Mouse (Mus musculus) 416B (cell line): ENCODE measurements around the gene Cbx4.

Source experiments
- DNase-seq: peaks from one replicate; pipeline ENCODE4 v3.0.0; 2011; ENCODE audit warnings: low read depth

Cbx4 gene

DNA sequence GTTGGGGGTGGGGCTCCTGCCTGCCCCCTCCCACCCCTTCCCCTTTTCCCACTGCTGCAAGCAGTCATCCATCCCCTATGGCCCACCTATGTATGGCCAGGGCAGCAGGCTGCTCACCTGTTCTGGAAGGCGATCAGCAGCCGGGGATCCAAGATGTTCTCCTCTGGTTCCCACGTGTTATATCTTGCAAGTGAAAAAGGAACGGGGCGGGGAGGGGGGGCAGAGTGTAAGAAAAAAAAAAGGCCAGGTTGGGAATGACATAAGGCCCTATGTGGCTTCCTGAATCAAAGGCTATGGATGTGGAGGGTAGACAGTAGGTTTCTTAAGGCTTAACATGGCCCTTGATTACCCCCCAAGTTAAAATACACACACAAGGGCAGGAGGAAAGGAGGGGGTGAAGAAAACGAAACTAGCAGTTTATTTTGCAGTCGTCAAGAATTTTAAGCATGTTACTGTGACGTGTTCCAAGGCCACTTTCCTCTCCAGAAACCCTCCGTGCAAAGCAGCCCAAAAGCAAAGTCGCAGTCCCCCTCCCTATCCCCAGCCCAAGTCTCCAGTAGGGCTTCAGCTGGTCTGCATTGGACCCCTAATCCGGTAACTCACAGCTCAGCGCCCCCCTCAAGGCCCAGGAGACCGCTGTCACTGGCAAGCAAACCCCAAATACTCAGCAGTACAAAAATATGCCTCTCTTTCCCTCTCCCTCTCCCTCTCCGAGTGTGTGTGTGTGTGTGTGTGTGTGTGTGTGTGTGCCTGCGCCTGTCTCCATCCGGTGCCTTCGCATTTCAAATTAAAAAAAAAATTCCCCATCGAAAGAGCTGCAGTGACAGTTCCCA, 1.4 kb downstream of the Cbx4 start:
- peak; percentile 84 for DNase-seq

DNA sequence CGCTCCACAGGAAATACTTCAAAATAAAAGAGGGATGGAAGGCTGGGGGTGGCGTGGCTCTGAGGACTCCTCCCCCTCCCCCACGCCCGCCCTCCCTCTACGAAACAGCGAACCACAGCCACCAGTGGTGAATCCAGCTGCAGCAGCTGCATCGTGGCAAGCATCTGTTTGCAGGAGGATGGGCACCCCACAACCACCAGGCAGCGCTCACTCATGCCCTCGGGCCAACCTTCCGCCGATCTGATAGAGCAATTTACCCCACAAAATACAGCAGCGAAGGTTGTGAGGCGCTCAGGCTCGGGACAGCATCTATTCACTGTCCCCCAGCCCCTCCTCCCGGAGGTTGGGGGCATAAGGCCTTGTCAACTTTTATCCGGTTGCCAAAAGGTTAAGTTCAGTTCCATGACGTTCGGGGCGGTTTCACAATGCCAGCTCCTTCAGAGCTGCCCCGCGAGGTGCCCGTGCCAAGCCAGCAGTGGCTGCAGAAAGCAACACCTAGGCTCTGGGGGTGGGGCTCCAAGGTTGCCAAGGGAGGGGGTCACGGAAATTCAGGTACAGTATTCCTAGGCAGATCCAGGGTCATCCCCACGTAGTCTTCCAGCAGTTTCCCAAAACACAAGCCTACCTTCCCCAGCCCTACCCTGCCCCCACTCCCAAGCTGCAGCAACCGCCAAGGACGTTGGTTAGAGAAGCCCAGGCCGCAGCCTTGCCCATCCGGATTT, 2.1 kb downstream of the Cbx4 start:
- DNase-seq = peak; percentile 92

DNA sequence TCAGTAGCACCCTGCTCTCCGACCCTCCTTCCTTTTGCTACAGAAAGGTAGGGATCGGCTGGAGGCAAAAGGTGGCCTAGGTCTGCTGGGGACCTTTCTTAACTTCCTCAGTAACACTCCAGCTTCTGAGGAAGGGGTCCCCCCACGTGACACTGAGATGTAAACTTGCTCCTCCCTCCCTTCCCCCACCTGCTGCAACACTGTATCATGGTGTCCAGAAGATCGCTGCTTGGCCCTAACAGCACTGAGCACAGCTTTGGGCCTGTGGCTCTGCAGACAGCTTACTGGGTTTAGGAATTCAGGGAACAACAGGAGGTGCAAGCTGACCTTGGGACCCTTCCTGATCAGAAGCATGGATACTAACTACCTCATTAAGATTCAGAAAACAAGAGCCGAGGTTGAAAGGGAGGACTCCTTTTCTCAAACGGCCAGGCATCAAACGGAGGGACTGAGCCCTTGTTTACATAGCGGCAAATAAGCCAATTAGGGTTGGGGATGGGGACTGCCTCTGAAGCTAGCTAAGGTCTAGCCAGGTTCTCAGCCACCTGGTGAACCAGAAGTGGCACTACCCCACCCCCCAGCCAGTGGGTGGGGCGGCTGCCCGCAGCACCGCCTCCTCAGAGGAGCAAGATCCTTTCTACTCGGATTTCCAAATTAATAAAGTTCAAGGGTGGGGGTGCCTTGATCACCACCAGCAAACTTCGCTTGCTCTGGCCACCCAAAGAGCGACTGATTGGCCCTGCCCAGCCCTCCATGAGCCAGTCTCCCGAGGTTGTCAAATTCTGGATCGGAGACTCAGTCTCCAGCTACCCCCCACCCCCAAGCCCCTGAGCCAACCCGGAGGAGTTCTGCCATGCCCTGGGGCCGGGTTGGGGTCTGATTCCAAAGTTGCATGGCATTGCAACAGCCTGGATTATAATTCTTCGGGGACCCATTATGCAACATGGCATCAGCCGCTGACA, 3.1 kb downstream of the Cbx4 start:
- DNase-seq = no peak

DNA sequence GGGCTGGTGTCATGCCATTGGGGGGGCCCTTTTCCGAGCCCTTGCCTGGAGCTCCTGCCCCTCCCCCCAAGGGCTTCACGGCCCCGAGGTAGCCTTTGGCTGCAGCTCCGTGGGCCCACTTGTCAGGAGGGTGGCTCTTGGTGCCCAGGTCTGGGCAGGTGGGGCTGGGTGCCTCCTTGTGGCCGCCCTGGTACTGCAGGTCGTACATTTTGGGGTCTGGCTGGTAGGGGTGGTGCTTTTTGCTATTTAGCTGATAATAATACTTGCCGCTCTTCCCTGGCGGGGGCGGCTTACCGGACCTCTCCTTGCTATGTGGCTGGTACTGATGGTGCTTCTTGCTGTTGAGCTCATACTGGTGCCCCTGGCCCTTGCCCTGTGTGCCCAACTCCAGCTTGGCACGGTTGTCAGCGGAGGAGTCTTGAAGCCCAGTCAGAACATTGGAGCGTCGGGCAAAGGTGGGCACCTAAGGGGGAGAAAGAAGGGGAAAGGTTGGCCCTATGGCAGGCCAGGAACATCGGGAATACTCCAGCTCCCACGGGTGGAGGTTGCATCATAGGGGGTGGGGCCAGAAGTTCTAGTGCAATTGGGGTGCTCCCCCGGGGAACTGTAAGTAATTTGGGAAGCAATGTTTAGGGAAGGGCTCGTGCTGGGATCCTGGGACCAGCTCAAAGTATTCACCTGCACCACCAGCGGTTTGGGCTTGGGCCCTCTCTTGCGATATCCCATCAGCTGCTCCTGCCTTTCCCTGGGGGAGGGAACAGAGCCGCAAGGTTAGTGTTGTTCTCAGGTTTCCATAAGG, 4.0 kb downstream of the Cbx4 start:
- no peak for DNase-seq

DNA sequence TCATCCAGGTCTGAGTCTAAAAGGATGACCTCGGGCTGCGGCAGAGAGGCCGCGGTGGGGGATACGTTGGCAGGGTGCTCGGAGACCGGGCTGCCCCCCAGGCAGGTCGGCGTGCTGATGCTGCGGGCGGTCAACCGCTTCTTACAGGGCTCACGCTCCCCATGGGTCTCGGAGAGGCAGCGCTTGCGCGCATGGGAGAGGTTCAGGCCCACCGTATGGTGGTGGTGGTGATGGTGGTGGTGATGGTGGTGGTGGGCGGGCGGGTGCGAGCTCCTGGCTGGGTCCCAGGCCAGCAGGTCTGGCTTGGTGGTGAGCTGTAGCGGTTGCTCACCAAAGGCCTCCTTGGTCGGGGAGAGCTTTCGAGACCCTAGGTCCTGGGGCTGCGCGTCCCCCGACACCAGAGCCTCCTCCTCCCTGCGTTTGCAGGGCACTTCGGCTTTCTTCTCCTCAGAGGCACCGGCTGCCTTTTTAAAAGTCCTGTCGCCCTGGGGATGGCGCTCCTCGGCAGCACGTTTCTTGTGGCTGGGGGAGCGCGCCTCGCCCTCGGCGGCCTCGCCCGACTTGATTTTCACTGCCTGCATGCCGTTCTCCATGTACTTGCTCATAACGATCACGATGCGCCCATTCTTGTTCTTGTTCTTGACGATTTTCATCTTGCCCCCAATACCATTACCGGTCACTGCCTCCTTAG, 4.7 kb downstream of the Cbx4 start:
- no peak for DNase-seq

DNA sequence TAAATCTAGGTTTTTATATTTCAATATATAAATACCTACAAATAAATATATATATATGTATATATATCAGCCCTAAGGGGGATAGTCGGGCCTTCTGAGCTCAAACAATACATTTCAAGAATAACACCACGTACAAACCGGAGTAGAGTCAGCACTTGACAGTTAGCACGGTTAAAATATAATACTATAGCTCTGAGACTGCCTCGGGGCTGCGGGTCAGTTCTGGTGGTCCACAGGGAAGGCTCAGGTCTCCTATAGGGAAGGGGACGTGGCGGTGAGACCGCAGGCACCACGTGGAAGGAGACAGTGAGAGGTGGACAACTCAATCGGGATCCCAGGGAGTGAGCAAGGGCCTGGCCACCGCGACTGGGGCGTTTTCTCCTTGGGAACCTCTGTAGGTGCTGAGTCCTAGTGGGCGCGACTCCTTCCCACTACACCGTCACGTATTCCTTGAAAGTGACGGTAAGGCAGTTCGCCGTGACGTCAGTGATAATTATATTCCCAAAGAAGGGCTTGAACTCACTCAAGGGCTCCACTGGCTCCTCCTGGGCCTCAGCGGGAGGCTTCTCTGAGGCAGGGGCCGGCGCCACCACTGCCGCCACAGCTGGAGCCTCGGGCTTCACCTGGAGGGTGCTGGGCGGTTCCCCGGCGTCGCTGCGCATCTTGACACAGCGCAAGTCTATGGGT, 5.4 kb downstream of the Cbx4 start:
- no peak for DNase-seq

DNA sequence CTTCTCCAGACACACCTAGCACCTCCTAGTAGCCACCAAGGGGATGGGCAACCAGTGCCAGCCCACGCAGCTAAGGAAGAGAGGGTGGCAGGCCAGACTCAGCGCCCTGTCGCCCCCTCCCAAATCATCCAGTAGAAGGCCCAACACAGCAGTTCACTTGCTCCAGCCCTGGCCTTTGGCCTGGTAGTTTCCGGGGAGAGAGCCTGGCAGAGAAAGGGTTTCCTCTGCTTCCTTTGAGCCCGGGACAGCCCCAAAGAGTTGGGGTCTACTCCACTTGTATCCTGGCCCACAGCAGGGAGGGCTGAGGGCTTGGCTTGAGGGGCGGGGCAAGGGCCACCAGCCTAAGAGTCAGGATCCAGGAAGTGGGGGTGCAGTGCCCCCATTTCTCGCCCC, 6.6 kb downstream of the Cbx4 start:
- DNase-seq = no peak

DNA sequence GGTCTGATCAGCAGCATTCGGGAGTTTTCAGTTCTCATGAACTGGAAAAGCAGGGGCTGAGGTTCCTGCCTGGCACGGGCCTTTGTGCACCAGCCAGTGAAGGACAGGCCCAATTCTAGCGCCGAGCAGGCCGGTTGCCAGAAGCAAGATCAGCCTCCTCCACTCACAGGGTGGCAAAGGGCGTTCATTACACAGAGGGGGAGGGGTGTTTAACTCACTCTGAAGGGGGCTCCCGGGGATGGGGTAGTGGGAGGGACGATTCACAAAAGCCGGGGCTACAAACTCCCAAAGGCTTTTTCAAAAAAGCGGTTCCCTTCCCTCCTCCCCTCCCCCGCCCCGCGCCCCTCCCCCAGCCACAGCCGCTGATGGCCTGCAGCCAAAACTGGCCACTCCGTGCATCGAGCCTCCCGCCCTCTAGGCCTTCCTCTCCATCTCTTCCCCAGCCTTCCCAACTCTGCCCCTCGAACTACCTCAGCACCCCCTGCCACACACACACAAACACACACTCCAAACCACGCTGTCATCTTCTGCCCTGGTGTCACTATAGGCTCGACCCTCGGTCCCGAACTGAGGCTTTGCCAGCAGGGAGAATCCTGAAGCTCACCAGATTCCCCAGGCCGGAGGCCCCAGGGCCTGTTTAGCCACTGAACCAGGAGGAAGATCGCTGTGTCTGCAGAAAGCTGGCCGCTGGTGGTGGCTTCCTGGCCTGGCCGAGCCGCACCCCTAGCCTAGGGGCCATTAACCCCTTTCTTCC, 7.2 kb downstream of the Cbx4 start:
- DNase-seq = no peak

DNA sequence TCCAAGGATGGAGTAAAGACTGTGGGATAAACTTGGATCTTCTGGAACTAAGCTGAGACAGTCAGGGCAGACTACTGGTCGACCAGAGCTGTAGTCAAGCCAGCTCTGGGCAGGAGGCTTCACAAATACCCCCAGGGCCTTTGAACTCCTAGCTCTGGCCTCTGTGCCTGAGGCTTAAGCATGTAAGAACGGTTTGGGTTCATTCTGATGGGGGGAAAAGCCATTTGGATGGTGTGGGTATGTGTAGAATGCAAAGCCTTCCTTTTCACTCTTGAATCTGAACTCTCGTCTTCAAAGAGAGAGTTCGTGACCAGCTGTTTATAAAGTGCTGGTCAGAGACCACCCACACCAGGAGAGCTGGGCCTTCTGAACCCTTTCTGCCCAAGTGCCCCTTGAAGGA, 8.3 kb downstream of the Cbx4 start:
- DNase-seq = no peak

DNA sequence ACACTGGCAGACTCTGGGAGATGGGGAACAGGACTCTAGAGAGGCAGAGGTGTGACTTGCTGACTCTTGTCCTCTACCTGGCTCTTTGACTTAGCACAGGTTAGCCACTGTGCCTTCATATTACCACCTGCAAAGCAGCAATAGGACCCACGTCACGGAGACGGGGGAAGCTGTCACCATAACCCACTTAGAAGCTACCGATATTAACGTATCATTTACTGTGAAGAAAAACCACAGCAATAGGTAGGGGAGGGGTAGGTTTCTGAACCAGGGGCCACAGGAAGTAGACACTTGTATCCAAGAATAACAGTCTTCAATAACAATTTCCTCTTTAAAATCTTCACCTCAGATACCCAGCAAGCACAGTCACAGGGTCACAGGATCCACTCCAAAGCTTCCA, 10.2 kb downstream of the Cbx4 start:
- DNase-seq = peak; percentile 45

DNA sequence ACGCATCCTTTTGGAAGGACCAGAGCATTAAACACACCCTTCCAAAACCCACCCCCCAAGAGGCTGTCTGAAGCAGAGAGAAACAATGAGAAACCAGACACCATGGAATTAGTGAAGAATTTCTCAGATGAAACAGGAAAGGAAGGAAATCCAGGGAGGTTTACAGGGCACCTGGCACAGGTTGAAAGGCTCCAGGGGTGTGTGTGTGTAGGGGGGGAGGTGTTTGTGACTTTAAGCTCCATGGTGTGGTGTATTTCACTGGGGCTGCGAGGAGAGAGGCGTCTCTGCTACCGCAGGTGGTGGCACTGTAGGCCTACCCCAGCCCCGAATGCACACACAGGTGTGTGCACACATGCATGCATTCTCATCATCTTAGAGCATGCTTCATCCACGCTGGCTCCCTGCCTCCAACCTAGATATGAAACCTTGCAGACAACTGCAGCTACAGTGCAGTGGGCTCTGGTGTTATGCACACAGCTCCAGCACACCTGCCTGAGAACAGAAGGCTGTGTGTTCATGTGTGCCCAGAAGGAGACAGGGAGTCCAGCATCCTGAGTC, 12.1 kb downstream of the Cbx4 start:
- no peak for DNase-seq

DNA sequence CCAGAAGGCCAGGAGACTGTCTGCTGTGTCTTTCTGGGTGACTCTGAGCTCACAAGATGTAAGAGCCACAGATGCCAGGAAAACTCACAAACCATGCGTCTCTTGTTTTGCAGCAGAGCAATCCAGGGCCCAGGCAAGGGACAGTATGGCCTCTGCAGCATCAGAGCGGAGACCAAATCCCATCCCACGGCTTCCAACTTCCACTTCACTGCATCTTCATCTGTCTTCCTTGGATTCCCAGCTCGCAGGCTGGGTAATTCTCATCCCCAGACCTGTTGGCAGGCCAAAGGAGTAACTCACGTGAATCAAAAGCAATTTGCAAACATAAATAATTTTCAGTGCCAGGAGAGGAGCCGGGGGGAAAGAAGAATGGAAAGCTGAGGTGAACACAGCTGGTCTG, 13.0 kb downstream of the Cbx4 start:
- DNase-seq = no peak

DNA sequence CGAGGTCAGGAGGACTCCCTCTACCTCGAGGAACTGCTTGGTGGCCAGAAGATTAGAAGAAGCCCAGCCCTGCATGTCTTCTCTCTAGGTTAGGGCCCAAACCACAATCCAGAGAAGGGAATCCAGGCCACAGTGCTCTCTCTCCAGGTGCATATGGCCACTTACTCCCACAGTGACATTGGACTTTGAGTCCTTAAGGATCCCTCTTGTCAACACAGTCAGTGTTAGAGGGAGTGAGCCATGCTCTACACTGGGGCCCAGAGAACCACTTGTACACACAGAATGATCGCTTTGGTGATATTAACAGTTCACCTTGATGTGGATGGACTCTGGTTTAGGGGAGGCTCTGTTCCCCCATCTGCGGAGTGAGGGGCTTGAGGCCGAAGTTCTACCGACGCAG, 13.8 kb downstream of the Cbx4 start:
- no peak for DNase-seq

DNA sequence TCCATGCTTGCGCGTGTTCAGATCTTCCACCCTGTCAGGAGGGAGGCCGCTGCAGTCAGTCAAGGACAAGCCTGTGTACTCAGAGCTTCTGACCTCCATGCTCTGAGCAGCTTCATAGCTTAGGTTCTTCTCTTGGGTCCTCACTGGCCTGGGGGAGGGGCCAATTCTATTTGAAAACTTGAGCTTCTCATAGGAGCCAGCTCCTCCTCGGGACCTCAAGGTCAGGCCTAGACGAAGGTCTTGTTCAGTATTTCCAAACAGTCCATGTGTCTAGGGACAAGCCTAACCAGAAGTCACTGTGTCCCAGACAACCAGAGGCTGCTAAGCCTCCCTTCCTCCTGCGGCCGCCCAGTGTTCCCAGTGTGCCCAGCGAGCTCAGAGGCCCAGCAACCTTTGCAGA, 19.2 kb downstream of the Cbx4 start:
- DNase-seq = no peak

DNA sequence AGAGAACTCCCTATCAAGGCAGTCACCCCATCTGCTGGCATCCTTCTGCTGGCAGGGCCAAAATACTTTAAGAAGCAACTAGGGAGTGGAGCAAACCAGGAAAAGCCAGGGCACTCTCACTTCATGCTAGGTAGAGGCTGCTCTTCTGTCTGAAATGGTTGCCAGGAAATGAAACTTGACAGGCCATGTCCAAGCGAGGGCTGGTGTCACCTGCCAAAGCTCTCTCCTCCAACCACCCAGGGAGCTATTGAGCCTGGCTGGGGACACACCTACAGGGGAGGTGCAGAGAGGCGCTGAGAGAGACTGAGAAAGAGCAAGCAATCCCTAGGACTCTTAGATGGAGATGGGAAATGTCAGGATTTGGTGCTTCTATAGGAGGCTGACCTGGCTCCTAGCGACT, 26.8 kb downstream of the Cbx4 start:
- DNase-seq = no peak

DNA sequence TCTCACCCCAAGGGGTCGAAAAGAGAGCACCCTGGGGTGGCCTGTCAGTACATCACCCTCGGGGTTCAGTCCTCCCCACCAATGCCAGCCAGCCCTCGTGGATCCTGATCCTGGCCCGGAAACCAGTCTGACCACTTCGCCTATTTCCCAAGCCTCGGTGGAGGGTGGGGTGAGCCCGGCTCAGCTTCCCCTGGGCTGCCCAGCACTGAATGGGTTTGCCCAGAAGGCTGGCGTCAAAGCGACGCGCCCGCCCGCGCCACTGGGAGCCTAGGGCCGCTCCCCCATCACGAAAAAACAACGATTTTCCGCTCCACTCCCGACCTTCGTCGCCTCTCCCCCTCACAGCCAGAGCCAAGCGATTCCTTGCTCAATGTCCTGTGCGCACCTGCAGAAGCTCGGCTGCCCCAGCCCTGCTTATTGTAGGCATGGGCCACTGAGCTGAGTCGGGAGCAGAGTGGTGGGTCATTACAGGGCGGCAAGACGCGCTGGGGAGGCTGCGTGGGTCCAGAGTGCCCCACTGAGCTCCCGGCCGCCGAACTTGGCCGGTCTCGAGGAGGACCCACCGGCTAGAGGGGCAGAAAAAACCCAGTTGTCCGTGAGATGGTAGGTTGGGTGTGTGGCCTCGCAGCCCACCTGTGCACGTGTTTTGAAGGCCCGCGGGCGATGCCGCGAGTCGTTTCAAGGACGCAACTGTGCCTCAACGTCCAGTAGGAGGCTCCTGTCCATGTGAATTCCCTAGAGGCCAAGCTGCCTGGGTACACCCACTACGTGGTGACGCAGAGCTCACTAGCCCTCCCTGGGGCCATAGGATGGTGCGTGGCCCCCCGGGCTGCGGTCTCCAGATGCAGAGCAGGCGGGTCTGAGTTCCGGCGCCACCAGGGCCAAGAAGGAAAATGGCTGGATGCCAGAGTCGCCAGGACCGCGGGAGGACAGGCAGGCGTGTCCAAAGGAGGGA, 27.7 kb downstream of the Cbx4 start:
- no peak for DNase-seq

DNA sequence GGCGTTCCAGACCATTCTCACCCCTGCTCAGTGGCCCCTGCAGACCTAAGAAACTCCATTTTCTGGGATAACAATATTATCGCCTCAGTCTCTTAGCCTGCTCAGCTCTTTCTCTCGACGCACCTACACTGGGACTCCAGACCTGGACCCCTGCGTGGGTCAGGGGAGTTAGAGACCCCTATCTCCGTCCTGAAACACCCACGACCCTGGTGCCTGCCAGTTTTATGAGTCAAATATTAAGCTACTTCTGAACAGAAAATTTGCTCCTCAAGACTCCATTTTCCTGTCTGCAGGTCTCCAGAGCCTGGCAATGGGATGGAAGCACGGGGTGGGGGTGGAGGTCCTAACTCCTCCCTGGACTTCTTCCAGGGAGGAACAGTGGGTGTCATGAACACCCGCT, 28.7 kb downstream of the Cbx4 start:
- no peak for DNase-seq
